ENCODE assay signal across 11 mouse cellular contexts in genomic region chr15:36968295-36968694, GRCm38 (mm10). TPM values are rescaled to one million over a fixed set of nuclear protein-coding genes. Genes with fewer than 3 reads are reported as not detected.
A peak's percentile ranks its signal among the peaks of the same experiment; 100 is the strongest.
DNase-seq lines count a peak whose midpoint lies in the region; ATAC-seq and TF ChIP-seq lines count a peak whose summit lies in the region.
"Had no signal": no experiment of that assay in that cellular context is flagged by ENCODE, and none has a peak within 500 bp of the region (broad histone marks: within the 10 kb centered on the region; RNA-seq: fewer than 3 reads in every experiment).

No protein-coding gene starts in this region.

- no peak for ATAC-seq in forebrain, embryonic 12.5 days (ENCODE audit: low FRiP score)
- ATAC-seq in intestine, embryonic 16.5 days: peak; percentile 31; the same call in 1 of the 2 replicates
- ATAC-seq in neural tube, embryonic 13.5 days (ENCODE audit: low read depth): no peak

- peak overlapping the region; percentile 57 for H3K4me2 ChIP-seq in forebrain, embryonic 12.5 days
- H3K4me2 ChIP-seq in intestine, embryonic 16.5 days (ENCODE audit: low read depth, low read length): no peak overlapping the region
- H3K4me2 ChIP-seq in neural tube, embryonic 13.5 days: peak overlapping the region; percentile 54
- H3K4me2 ChIP-seq: liver, embryonic 15.5 days had no signal

- H3K9ac ChIP-seq in forebrain, embryonic 12.5 days: peak overlapping the region; percentile 39; the same call in 1 of the 2 replicates
- H3K9ac ChIP-seq in intestine, embryonic 16.5 days (ENCODE audit: low read depth, low read length): no peak overlapping the region
- H3K9ac ChIP-seq in neural tube, embryonic 13.5 days: peak overlapping the region; percentile 67
- H3K9ac ChIP-seq: liver, embryonic 15.5 days had no signal

- no peak for TF ChIP-seq CTCF in layer of hippocampus, adult 2 months (conservative IDR thresholded peaks at IDR 0.05)

- DNase-seq in layer of hippocampus, adult 2 months (ENCODE audit: low spot score in 2 of 2): no peak
- DNase-seq in layer of hippocampus, postnatal 25 days (ENCODE audit: extremely low spot score in 1 of 2, low spot score in 1 of 2): no peak
- DNase-seq in adrenal gland, postnatal 25 days: no peak
- no peak for DNase-seq in cerebellum, adult 9-11 months
- DNase-seq in frontal cortex, adult 2 months (ENCODE audit: extremely low spot score in 1 of 2, low spot score in 1 of 2): no peak

- no peaks in the 10 kb centered on the region for H3K36me3 ChIP-seq in forebrain, embryonic 12.5 days (replicated peaks)
- H3K36me3 ChIP-seq in intestine, embryonic 16.5 days (ENCODE audit: control insufficient read depth, insufficient read depth, low read length): no peaks in the 10 kb centered on the region
- no peaks in the 10 kb centered on the region for H3K36me3 ChIP-seq in neural tube, embryonic 13.5 days
- H3K36me3 ChIP-seq: liver, embryonic 15.5 days had no signal

- H3K27ac ChIP-seq in layer of hippocampus, adult 2 months: peak overlapping the region; percentile 98
- H3K27ac ChIP-seq in forebrain, embryonic 12.5 days: peak overlapping the region; percentile 94
- H3K27ac ChIP-seq in intestine, embryonic 16.5 days (ENCODE audit: low read length): no peak overlapping the region
- peak overlapping the region; percentile 97 for H3K27ac ChIP-seq in neural tube, embryonic 13.5 days (replicated peaks)
- H3K27ac ChIP-seq: liver, embryonic 15.5 days had no signal

- no peaks in the 10 kb centered on the region for H3K9me3 ChIP-seq in forebrain, embryonic 12.5 days
- no peaks in the 10 kb centered on the region for H3K9me3 ChIP-seq in intestine, embryonic 16.5 days (ENCODE audit: control insufficient read depth, low read length)
- no peaks in the 10 kb centered on the region for H3K9me3 ChIP-seq in neural tube, embryonic 13.5 days
- H3K9me3 ChIP-seq: liver, embryonic 15.5 days had no signal

- H3K27me3 ChIP-seq in forebrain, embryonic 12.5 days: no peaks in the 10 kb centered on the region
- no peaks in the 10 kb centered on the region for H3K27me3 ChIP-seq in intestine, embryonic 16.5 days (replicated peaks; ENCODE audit: control insufficient read depth, insufficient read depth, low read length)
- H3K27me3 ChIP-seq in neural tube, embryonic 13.5 days: no peaks in the 10 kb centered on the region
- H3K27me3 ChIP-seq: CH12.LX had no signal

- 33% methylated on average over 1 of the region's 1 CpGs for WGBS in forebrain, embryonic 12.5 days
- 36% methylated on average over 1 of the region's 1 CpGs for WGBS in intestine, embryonic 16.5 days
- 37% methylated on average over 1 of the region's 1 CpGs for WGBS in neural tube, embryonic 13.5 days

- H3K4me3 ChIP-seq in layer of hippocampus, adult 2 months: peak overlapping the region; percentile 48
- H3K4me3 ChIP-seq in forebrain, embryonic 12.5 days (replicated peaks): peak overlapping the region; percentile 27
- H3K4me3 ChIP-seq in intestine, embryonic 16.5 days (ENCODE audit: low read length): no peak overlapping the region
- peak overlapping the region; percentile 25 for H3K4me3 ChIP-seq in neural tube, embryonic 13.5 days
- H3K4me3 ChIP-seq: erythroblast, embryonic 14.5 days; liver, embryonic 15.5 days had no signal

- peaks cover 29% of the 10 kb centered on the region for H3K4me1 ChIP-seq in forebrain, embryonic 12.5 days
- peaks cover 13% of the 10 kb centered on the region for H3K4me1 ChIP-seq in intestine, embryonic 16.5 days (ENCODE audit: control insufficient read depth, insufficient read depth, low read length)
- H3K4me1 ChIP-seq in neural tube, embryonic 13.5 days (replicated peaks): peaks cover 41% of the 10 kb centered on the region

RNA-seq across cellular contexts. Expression of gene Zfp706, which starts 39.3 kb away (rescaled TPM):
- total RNA-seq in layer of hippocampus, adult 2 months (2021): 100 to 1,000 TPM; 275 to 283 TPM
- 100 to 1,000 TPM; 290 to 309 TPM for total RNA-seq in layer of hippocampus, postnatal 25 days (2021)
- 463 and 489 TPM in 2 replicates for polyA plus RNA-seq in forebrain, embryonic 12.5 days (2016; fragmentation: Nextera tagmentation; extraction: Ambion mirVana)
- polyA plus RNA-seq in intestine, embryonic 16.5 days (2015; fragmentation: Nextera tagmentation; extraction: Ambion mirVana): 613 and 620 TPM in 2 replicates
- 455 and 475 TPM in 2 replicates for polyA plus RNA-seq in neural tube, embryonic 13.5 days (2015; fragmentation: Nextera tagmentation; extraction: Ambion mirVana)
- total RNA-seq in adrenal gland, postnatal 25 days (2021): 164 and 201 TPM in 2 replicates
- 83.2 and 108 TPM in 2 replicates for polyA plus RNA-seq in frontal cortex, adult 2 months (2012; rRNA removed)
